Mouse (Mus musculus) spleen, postnatal 14 days (tissue): ENCODE data around the gene Tmem101.
"Not testable (repeated sequence)": the region's sequence is repeated elsewhere in the genome, so short reads cannot be mapped to it uniquely, and the experiment has no call there.

Experiments used
- DNase-seq, 2 experiments: peaks; one replicate each; pipeline ENCODE4 v3.0.0; 2021 to 2022; ENCODE audit warnings: low spot score in 2 of 2

Gene Tmem101

DNA sequence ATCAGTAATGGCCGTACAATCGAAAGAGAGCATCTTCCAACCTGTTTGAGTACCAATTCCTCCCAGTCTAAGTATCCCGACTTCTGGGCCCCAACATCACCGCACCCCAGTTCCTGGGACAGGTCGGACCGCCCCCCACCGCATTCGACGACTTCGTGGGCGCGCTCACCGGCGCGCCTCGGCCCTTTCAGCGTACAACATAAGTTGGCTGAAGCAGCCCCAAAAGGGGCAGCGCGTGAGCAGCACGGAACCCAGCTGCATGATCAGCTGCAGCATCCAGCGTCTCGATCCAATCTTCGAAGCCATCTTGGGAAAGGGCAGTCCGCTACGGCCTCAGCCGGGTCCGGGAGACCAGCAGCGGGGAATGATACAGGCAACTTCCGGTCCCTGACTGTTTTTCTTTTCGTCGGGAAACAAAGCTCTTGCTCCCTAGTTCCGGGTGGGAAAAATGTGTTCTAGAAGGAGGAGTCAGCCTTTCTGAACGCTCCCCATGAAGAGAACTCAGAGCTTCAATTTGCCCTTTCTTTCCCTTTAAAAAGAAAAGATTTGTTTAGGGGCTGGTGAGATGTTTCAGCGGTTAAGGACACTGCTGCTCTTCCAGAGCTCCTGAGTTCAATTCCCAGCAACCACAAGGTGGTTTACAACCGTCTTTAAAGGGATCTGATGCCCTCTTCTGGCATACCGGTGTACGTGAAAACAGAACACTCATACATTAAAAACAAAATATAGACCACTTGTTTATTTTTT, at the start of gene Tmem101:
Gene Tmem101, minus strand, starts transcription at position 366 of the 747 bp plus-strand sequence.
- DNase-seq = peak; percentile 68 to 84

DNA sequence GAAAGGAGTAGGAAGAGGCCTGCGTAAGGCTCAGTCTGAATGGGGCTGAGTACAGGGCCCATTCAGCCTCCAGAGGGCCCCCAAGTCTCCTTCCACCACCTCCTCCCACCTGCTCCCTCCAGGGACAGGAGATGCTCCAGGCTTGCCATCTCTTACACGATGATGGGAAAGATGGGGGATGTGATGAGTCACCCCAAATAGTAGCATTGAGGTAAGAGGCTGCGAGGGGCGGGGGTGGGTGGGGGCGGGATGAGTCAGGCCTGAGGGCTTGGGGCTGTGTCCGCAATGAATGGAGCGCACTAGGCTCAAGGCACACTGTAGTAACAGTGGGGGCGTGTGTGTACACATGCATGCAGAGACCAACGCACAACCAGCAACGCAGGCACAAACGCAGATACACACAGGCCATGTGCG, 45.2 kb upstream of the Tmem101 start:
- no peak for DNase-seq

DNA sequence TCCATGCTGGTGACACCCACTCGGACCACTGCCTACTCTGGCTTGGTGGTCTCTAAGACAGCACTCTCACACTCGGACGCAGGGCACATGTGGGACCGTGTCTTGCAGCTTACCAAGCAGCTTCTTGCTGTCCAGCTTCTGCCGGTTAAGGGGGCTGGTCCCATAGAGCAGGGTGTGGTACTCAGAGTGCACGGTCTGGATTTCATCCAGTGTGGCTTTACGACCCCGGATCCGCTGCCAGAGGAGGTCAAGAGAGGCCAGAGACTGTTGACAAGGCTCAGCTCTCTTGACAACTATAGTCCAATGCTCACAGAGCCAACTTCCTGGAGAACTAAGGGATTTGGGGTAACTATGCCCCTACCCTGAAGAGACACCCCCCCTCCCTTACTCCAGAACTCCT, 43.7 kb upstream of the Tmem101 start:
- DNase-seq = no peak

DNA sequence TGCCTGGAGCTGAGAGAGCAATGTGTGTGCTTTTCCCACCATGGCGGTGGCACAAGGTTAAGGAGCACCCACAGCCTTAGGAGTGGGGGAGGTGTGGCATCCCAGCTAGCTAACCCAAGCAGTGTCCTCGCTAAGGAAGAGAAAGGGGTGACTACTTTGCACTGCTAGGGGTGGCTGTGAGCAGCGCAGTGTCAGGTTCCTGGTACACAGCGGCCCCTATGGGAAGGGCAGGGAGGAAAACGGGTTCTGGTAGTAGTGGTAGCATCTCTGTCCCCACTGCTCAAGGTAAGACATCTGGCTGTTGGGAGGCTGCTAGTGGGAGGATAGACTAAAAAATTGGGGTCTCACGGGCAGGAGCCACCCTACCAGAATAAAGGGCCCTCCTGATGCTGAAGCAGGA, 42.0 kb upstream of the Tmem101 start:
- DNase-seq = no peak

DNA sequence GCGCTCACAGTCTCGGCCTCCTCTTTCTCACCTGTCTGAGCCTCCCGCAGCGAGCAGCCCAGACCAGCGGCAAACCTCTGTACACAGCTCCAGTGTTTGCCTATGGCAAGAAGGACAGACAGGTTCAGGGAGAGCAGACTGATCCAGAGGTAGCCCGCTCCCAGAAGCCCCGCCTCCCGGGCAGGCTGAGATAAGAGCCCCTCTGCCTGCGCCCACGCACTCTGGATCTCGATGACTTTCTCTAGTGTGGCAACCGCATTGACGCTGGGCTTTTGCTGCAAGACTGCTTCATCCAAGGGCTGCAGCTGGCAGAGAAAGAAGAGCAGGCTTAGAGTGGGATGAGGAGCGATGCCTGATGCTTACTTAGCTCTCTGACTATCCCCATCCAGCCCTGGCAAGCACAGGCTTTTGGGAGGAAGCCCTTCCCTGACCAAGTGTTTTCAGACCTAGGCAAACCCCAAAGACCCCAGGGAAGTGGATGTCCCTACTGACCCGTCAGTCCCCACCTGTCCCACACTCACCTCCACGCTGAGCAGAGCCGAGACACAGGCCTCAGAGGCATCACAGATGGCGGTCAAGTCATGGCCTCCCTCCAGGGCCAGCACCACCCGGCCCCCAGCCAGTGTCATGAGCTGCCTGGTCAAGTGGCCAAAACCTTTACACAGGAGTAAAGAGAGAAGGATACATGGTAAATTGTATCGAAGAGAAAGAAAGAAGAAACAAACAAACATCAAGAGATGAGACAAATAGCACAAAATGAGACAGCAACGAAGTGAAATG, 40.0 kb upstream of the Tmem101 start:
- DNase-seq = no peak

DNA sequence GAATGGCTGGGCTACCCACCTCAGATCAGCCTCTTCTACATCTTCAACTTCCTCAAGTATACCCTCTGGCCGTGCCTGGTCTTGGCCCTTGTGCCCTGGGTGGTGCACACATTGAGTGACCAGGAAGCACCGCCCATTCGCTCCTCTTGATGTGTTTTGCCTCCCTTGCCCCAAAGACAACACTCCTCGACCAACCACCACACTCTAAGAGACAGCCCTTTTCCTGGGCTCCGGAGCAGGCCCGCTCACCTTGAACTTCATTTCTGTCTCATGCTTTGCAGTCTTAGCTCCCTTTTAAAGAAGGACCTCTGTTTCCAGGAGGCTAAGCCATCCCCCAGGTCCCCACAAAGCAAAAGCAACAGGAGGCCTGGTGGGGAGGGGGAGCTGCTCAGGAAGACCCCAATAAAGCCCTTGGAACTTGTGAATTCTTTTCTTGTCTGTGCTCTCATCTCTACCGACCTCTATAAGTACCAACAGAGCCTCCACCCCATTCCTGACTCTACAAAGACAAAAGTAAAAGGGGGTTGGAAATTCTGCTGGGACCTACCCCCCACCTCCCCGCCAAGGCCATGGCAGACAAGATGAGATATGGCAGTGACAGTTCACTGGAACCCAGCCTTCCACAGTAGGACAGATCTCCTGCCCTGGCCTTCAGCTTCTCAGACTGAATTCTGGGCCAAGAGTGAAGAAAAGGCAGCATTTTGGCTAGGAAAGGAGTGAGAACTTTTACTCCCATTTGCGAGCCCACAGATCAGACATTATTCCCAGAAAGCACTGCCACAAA, 37.6 kb upstream of the Tmem101 start:
- DNase-seq = no peak

DNA sequence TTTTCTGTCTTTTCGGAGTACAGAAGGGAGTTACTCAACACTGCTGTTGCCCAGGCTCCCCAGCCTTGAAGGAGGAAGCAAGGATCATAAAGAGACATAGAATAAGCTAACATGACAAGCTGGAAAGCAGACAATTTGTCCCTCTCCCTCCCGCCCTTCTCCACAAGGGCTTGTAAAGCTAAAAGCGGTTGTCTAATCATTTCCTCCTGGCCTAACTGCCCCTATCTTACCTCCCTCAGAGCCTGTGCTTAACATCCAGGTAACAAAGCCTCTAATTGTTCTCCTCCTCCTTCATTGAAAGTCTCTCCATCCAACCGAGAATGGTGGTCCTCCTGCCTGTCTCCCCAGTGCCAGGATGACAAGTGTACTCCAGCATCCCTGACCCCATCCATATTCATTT, 34.6 kb upstream of the Tmem101 start:
- no peak for DNase-seq

DNA sequence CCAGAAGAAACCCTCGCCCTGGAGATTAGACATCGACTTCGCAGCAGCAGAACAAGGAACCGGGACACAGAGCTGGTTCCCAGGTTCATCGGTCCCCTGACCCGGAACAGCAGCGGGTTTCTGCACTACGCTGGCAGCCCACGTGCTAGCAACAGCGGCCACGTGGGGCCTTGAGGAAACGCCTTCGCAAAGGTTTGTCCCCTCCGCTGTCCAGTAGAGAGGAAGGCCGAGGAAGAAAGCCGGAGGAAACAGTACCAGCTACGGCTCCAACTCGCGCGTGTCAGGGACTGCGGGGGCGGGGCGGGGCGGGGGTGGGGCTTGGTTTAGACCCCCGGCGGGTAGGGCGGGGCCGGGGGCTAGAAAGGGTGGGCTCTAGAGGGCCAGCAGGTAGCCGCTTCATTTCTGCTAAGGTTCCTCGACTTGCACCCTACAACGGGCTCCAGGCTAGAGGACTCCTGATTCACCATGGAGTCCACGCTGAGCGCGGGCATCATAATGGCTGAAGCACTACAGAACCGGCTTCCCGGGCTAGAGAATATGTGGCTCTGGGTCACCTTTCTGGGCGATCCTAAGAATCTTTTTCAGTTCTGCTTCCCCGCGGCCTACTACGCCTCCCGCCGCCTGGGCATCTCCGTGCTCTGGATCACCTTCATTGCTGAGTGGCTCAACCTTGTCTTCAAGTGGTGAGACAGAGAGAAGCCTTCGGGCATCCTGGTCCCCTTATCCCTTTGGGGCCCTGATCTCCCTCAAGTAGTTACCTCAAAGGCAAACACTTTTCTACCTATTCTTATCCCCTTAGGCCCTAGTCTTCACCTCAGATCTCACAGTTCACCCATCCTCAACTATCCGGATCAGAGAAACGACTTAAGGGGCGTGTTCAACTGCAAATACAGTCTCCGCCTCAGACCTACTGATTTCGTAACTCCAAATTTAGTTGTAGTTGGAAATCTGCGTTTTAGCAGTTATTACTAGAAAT, 33.5 kb upstream of the Tmem101 start, which contains the start of gene G6pc3:
Gene G6pc3, plus strand, starts transcription at position 160 of the 976 bp plus-strand sequence.
- peak; percentile 66 to 80 for DNase-seq

DNA sequence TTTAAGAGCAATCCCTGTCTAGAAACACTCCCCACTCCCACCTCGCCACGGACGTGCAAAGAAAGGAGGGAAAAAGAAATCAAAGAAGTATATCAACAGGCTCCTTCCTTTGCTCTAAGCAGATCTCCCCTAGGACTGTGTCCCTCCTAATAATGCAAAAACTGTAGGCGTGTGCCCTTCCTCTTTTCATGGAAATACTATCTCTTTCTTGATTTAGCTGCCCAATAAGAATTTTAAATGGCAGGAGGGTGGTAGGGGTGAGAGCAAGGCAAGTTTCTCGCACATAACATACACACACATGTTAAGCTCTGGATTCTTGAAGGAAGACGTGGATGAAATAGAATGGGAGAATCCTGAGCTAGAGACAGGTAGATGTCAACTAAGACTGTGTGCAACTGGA, 32.8 kb upstream of the Tmem101 start:
- DNase-seq = no peak

DNA sequence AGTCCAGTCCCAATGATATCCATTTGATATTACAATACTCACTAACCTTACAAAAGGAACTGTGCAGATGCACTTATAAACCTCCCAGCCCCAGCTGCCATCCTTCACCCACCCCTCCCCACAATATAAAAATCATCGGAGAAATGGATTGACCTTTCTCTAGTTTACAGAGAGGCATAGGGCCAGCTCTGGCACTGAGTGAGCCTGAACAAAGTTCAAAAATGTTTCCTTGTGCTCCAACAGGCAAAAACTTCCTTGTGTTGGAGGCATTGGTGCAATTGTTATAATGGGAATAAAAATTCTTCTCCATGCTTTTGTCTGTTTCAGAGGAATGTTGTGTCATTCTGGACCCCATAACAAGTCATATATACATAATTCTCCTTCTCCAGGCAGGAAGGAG, 30.0 kb upstream of the Tmem101 start:
- no peak for DNase-seq

DNA sequence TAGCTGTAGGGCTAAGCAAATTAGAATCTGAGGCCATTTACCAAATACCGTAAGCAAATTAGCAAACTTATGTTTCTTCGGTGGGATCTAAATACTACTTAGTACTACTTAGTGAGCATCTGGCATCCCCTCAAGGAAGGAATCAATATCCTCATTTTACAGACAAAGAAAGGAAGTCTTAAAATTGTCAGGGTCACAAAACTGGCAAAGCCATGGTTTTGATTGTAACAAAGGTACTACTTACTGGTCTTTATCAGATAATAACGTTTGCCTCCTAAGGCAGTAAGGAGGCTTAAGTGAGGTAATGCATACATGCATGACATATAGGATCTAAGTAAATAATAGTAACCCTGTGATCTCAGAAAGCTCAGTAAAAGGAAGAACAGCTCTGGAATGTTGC, 29.5 kb upstream of the Tmem101 start:
- no peak for DNase-seq

DNA sequence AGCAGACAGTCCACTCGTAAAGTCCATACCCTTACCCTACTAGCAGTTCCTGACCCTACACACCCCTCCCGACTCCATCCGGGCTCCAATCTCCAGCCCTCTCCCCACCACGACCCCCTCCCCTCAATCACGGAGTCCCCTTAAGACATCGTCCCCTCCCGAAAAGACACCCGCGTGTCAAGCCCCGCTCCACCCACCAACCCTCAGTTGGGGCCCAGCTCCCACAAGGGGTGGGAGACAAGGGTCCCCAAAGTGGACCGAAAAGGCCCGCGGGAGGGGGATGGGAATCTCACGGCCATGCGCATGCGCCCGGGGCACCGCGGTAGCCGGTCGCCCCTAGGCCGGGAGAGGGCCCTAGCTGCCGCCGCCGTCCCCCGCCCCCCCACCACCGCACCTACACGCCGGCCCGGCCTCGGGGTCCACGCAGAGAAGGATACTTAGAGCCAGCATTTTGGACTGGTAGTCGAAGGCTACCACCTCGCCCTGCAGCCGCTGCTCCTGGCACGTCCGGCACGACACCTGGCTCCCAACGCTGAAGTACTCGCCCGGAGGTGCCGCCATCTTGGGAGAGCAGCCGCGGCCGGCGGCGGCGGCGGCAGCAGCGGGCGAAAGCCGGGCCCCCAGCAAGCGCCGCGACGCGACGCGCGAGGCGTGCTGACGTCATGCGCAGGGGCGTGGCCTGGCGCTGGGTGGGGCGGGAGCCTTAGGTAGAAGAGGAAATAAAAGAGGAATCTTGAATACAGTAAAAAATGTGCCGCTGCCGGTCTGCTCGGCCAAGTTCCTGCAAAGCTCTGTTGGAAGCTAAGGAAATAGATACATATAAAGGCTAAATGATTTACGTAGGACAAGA, 28.7 kb upstream of the Tmem101 start, which contains the start of gene Lsm12:
Gene Lsm12, minus strand, starts transcription at position 651 of the 850 bp plus-strand sequence.
- DNase-seq = peak; percentile 99

DNA sequence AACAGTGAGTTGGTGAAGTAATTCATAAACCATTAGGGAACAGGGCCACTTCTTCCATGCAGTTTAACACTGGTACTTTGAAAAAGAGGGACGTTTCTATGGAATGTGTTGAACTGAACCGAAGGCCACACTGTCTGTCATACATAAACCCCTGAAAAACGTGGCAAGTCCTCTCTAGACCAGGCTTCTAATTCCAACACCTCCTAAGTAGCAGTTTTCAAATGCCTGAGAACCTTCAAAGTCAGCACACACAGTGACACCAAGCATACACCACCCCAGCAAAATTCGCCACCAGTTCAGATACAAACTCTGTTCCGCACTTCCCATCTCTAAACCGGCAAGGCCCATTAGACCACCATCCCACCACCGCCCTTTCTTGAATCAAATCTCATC, 28.0 kb upstream of the Tmem101 start:
- DNase-seq = no peak

DNA sequence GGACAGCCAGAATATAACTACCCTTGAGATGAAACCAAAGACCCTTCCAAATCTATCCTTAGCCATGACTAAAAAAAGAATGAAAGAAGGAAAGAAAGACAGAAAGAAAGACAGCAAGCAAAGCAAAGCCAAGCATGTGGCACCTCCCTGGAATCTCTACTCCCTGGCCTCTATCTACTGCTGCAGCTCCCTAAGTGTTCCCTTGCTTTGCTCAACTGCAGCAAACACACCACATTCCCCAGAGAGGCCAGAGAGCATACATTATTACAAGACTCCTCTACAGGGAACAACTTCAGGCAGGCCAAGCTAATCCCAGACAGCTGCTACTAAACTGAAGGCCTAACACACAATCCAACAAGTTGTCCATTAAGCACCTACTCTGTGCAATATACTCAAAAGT, 23.6 kb upstream of the Tmem101 start:
- no peak for DNase-seq

DNA sequence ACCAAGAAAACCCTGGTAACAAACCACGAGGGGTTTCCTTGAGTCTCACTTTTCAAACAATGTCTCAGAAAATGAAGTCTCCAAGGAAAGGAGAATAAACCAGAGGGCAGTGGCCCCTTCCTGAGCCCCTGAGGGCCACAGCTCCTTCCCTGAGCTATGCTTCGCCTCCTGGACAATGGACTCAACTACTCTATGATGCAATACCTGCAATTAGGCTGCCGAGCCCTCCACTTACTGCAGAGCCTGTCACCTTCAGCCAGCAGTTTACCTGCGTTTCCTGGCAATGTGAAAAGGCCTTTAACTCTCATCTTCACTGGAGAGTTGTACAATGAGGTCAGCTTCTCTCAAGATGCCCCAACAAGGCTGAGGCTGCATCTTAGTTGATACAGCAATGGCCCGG, 12.5 kb upstream of the Tmem101 start:
- DNase-seq = no peak

DNA sequence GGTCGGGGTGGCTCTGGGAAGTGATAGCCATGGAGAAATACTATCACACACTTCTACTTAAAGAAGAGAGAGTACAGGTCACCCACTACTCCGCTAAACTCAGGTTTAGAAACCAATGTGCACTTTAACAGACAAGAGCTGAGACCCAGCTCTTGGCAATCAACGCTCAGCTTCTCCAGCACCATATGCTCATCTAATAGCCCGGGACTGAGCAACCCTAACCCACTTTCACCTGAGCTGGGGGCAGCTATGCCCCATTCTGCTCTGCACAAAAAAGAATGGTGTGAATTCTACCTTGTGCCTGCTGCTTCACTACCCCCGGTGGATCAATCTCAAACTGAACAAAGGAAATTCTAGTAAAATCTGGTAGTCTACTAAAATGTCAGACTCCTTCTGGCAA, 11.3 kb upstream of the Tmem101 start:
- DNase-seq = no peak

DNA sequence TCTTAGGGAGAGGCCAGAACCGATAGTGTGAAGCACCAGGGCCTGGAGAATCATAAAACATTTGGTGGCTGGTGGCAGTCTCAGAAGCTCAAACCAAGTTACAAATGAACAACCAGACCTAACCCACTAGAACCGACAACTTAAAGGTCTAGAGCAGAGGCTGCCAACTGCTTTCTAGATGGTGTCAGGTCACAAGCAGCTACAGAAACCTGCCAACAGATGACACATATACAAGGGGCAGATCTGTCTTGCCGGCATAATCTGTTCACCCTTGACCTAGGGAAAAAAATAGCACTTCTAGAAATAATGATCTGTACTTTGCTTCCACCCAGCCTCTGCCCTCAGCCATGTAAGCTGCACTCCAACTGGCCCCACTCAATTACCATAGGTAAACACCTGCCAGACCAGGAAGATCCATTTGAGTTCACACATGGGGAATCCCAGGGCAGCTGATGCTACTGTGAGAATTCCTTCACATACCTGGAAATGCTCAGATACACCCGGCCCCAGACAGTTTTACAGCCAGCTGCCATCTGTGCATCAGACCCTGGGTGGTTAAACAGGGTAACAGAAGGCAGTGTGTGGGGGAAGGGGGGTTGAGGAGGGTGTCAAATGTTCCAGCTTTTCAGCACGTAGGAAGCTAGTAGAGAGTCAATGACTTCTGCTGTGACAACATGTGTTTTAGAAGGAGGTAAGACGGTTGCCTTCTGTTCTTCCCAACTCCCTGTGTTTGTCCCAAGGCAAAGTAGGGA, 9.9 kb upstream of the Tmem101 start:
- no peak for DNase-seq

DNA sequence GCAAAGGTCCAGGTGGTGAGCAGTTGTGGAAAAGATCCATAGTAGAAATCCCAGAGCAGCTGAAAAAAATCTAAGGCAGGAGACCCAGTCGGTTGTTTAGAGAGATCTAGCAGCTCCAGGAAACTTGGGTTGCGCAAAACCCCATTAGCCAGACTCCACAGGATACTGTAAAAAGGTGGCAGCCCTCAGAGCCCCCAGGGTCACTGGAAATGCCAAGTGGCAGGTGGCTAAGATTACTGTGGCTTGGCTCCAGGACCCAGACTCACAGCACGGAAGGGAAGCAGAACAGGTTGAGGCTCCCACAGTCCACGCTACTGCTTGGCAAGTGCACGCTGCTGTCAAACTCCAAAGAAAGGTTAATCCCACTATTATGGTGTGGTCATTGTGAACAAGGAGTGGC, 3.6 kb upstream of the Tmem101 start:
- DNase-seq = no peak

DNA sequence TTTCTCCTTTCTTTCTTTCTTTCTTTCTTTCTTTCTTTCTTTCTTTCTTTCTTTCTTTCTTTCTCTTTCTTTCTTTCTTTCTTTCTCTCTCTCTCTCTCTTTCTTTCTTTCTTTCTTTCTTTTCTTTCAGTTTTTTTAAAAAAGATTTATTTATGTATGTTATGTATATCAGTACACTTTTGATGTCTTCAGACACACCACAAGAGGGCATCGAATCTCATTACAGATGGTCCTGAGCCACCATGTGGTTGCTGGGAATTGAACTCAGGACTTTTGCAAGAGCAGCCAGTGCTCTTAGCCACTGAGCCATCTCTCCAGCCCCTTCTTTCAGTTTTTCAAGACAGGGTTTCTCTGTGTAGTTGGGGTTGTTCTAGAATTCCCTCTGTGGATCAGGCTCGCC, 1.8 kb upstream of the Tmem101 start:
- DNase-seq = not testable (repeated sequence)

DNA sequence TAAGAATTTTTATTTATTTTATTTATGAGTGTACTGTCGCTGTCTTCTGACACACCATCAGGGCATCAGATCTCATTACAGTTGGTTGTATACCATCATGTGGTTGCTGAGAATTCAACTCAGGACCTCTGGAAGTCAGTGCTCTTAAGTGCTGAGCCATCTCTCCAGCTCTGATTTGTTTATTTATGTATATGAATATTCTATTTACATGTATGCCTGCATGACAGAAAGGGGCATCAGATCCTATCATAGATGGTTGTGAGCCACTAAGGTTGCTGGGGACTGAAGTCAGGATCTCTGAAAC, 534 bp upstream of the Tmem101 start:
- no peak for DNase-seq
